Mouse (Mus musculus): ENCODE results near the gene Gm10663. TPM values are rescaled to one million over a fixed set of nuclear protein-coding genes. Genes with fewer than 3 reads are reported as not detected.
A peak's percentile ranks its signal among the peaks of the same experiment; 100 is the strongest.

The Gm10663 gene
- total RNA-seq, 1 experiment = not detected

DNA sequence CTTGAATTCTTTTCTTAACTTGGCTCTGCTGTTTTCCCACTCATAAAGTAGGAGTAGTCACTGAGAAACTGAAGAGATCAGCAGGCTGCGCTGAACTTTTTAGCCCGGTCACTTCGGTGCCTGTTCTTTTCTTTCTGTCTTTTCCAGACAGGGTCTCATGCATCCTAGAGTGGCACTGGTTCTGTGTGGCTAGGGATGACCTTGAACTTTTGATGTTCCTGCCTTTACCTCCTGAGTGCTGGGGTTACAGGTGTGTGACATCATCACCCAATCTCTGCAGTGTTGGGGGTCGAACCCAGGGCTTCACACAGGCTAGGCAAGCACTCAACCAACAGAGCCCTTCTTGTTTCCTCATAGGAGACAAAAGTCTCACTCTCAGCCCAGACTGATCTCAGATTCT is 18.1 kb upstream of the Gm10663 start:
- TF ChIP-seq MAFK (IDR thresholded peaks at IDR 0.05; ENCODE audit: insufficient read depth, low read depth, low read length) (no peak), ZNF384 (IDR thresholded peaks at IDR 0.05; ENCODE audit: low read depth, low read length) (no peak), CHD2 (IDR thresholded peaks at IDR 0.05; ENCODE audit: low read depth, low read length) (no peak), HCFC1 (IDR thresholded peaks at IDR 0.05; ENCODE audit: borderline replicate concordance, insufficient read depth, low read length) (no peak), ZC3H11A (IDR thresholded peaks at IDR 0.05; ENCODE audit: borderline replicate concordance, low read depth, low read length) (no peak)
- Histone ChIP-seq H3K9me3 (ENCODE audit: control insufficient read depth, insufficient read depth, low read depth, low read length) (no peaks in the 10 kb centered on the region), H3K4me1 (ENCODE audit: control insufficient read depth in 2 of 2, insufficient read depth in 2 of 2, low read length in 2 of 2, poor library complexity in 1 of 2) (peaks cover 2 to 14% of the 10 kb centered on the region in 2 experiments; a peak in 3 of 4 replicates), H3K27ac (ENCODE audit: insufficient read depth, low read depth, low read length, poor library complexity, severe bottlenecking) (no peak overlapping the region; the same call in 1 of the 2 replicates), H3K36me3 (ENCODE audit: control insufficient read depth, insufficient read depth, low read length, poor library complexity, severe bottlenecking) (no peaks in the 10 kb centered on the region), H3K9ac (ENCODE audit: insufficient read depth, low read depth, low read length, poor library complexity, severe bottlenecking) (no peak overlapping the region), H3K4me3 (ENCODE audit: insufficient read depth in 1 of 2, low read depth in 1 of 2, low read length in 2 of 2, poor library complexity in 1 of 2, severe bottlenecking in 1 of 2) (no peak overlapping the region)
- in situ Hi-C loops (cut with MboI; ENCODE audit: low sequenced_read_pairs in 2 of 2, unreplicated experiment in 2 of 2) = no loop called here
- no peak for DNase-seq (ENCODE audit: low read depth, low spot score)

DNA sequence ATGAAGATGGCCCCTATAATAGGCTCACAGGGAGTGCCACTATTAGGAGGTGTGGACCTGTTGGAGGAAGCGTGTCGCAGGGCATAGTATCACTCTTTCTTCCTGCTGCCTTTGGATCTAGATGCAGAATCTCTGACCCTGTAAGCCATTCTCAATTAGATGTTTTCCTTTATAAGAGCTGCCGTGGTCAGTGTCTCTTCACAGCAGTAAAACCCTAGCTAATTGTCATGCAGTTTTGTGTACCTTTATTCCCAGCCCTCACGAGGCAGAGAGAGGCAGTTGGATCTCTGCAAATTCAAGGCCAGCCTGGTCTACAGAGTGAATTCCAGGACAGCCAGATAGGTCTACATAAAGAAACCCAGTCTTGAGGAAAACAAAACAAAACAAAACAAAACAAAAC is 12.6 kb upstream of the Gm10663 start:
- no peak overlapping the region for H3K9ac ChIP-seq (ENCODE audit: insufficient read depth, low read depth, low read length, poor library complexity, severe bottlenecking)
- no peak for DNase-seq (ENCODE audit: low read depth, low spot score)
- TF ChIP-seq CHD2 (IDR thresholded peaks at IDR 0.05; ENCODE audit: low read depth, low read length) (no peak), ZC3H11A (IDR thresholded peaks at IDR 0.05; ENCODE audit: borderline replicate concordance, low read depth, low read length) (no peak), HCFC1 (IDR thresholded peaks at IDR 0.05; ENCODE audit: borderline replicate concordance, insufficient read depth, low read length) (no peak), ZNF384 (IDR thresholded peaks at IDR 0.05; ENCODE audit: low read depth, low read length) (no peak), MAFK (IDR thresholded peaks at IDR 0.05; ENCODE audit: insufficient read depth, low read depth, low read length) (no peak)
- no peak overlapping the region for H3K4me3 ChIP-seq (ENCODE audit: insufficient read depth in 1 of 2, low read depth in 1 of 2, low read length in 2 of 2, poor library complexity in 1 of 2, severe bottlenecking in 1 of 2)
- H3K36me3 ChIP-seq (ENCODE audit: control insufficient read depth, insufficient read depth, low read length, poor library complexity, severe bottlenecking) = no peaks in the 10 kb centered on the region
- no peaks in the 10 kb centered on the region for H3K9me3 ChIP-seq (ENCODE audit: control insufficient read depth, insufficient read depth, low read depth, low read length)
- no peak overlapping the region; the same call in 1 of the 2 replicates for H3K27ac ChIP-seq (ENCODE audit: insufficient read depth, low read depth, low read length, poor library complexity, severe bottlenecking)
- in situ Hi-C loops (cut with MboI; ENCODE audit: low sequenced_read_pairs in 2 of 2, unreplicated experiment in 2 of 2) = no loop called here
- H3K4me1 ChIP-seq (ENCODE audit: control insufficient read depth in 2 of 2, insufficient read depth in 2 of 2, low read length in 2 of 2, poor library complexity in 1 of 2) = peaks cover 7 to 23% of the 10 kb centered on the region in 2 experiments; a peak in 3 of 4 replicates

DNA sequence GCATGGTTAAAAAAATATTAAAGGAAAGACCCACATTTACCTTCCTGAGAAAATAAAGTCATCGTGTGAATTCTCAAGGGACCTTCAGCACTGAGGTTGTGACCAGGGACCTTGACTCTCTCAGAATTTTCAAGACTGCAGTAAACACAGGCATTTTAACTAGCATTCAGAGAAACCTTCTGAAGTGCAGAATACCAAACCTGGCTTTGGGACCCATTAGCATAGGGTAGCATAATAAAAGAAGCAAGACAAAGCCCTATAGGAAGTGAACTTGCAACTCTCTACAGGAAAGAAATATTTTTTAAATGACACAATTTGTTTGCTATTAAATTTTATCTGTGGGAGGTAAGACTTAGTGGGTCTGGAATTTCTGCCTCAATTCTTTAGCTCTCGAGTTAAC is 10.8 kb upstream of the Gm10663 start:
- H3K36me3 ChIP-seq (ENCODE audit: control insufficient read depth, insufficient read depth, low read length, poor library complexity, severe bottlenecking) = no peaks in the 10 kb centered on the region
- no peaks in the 10 kb centered on the region for H3K9me3 ChIP-seq (ENCODE audit: control insufficient read depth, insufficient read depth, low read depth, low read length)
- no peak for TF ChIP-seq ZC3H11A (IDR thresholded peaks at IDR 0.05; ENCODE audit: borderline replicate concordance, low read depth, low read length)
- TF ChIP-seq ZNF384 (IDR thresholded peaks at IDR 0.05; ENCODE audit: low read depth, low read length) = no peak
- 0 out of 2 replicates have a peak, but pooled peaks have one; percentile 26 for TF ChIP-seq CHD2 (IDR thresholded peaks at IDR 0.05; ENCODE audit: low read depth, low read length)
- no peak overlapping the region for H3K27ac ChIP-seq (ENCODE audit: insufficient read depth, low read depth, low read length, poor library complexity, severe bottlenecking)
- H3K4me1 ChIP-seq (ENCODE audit: control insufficient read depth in 2 of 2, insufficient read depth in 2 of 2, low read length in 2 of 2, poor library complexity in 1 of 2) = peaks cover 7 to 23% of the 10 kb centered on the region in 2 experiments; a peak in 3 of 4 replicates
- DNase-seq (ENCODE audit: low read depth, low spot score) = peak; percentile 41
- H3K9ac ChIP-seq (ENCODE audit: insufficient read depth, low read depth, low read length, poor library complexity, severe bottlenecking) = no peak overlapping the region
- in situ Hi-C loops (cut with MboI; ENCODE audit: low sequenced_read_pairs in 2 of 2, unreplicated experiment in 2 of 2) = no loop called here
- no peak overlapping the region for H3K4me3 ChIP-seq (ENCODE audit: insufficient read depth in 1 of 2, low read depth in 1 of 2, low read length in 2 of 2, poor library complexity in 1 of 2, severe bottlenecking in 1 of 2)

DNA sequence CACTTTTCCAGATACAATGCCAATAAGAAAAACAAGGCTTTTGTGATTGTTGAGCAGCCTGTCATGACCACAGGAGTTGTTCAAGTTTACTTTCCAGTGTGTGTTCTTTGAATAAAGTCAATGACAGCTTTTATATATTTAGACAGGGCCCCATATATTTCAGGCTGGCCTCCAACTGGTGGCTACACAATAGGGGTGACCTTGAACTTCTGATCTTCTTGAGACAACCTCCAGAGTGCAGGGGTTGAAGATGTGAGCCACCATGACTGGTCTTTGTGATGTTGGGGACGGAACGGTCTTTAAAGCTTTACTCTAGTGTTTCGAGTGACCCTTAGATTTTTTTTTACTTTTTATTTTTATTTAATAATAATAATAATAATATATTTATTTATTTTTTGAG is 9.2 kb upstream of the Gm10663 start:
- Histone ChIP-seq H3K36me3 (ENCODE audit: control insufficient read depth, insufficient read depth, low read length, poor library complexity, severe bottlenecking) (no peaks in the 10 kb centered on the region), H3K9ac (ENCODE audit: insufficient read depth, low read depth, low read length, poor library complexity, severe bottlenecking) (no peak overlapping the region), H3K4me1 (ENCODE audit: control insufficient read depth in 2 of 2, insufficient read depth in 2 of 2, low read length in 2 of 2, poor library complexity in 1 of 2) (peaks cover 7 to 23% of the 10 kb centered on the region in 2 experiments; a peak in 3 of 4 replicates), H3K27ac (ENCODE audit: insufficient read depth, low read depth, low read length, poor library complexity, severe bottlenecking) (peak overlapping the region; percentile 40; the same call in 1 of the 2 replicates), H3K4me3 (ENCODE audit: insufficient read depth in 1 of 2, low read depth in 1 of 2, low read length in 2 of 2, poor library complexity in 1 of 2, severe bottlenecking in 1 of 2) (no peak overlapping the region), H3K9me3 (ENCODE audit: control insufficient read depth, insufficient read depth, low read depth, low read length) (no peaks in the 10 kb centered on the region)
- TF ChIP-seq HCFC1 (IDR thresholded peaks at IDR 0.05; ENCODE audit: borderline replicate concordance, insufficient read depth, low read length) (no peak), ZNF384 (IDR thresholded peaks at IDR 0.05; ENCODE audit: low read depth, low read length) (no peak), ZC3H11A (IDR thresholded peaks at IDR 0.05; ENCODE audit: borderline replicate concordance, low read depth, low read length) (no peak), MAFK (IDR thresholded peaks at IDR 0.05; ENCODE audit: insufficient read depth, low read depth, low read length) (no peak), CHD2 (IDR thresholded peaks at IDR 0.05; ENCODE audit: low read depth, low read length) (no peak)
- DNase-seq (ENCODE audit: low read depth, low spot score) = no peak
- in situ Hi-C loops (cut with MboI; ENCODE audit: low sequenced_read_pairs in 2 of 2, unreplicated experiment in 2 of 2) = no loop called here

DNA sequence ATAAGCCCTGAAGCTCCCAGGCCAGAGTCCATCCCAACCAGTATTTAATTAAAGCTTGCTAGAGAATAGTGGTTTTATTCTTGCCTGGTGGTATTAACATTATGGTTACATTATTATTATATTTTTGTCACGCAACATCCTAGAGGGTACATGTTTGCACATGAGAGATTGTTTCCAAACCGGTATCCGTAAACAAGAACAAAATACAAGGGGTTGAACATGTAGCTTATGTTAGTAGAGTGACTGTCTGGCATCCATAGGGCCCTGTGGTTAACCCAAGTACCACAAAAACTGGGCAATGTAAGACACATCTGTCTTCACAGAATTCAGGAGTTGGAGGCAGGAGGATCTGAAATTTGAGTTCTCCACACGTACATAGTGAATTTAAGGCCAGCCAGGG is 7.8 kb upstream of the Gm10663 start:
- no peak for TF ChIP-seq ZC3H11A (IDR thresholded peaks at IDR 0.05; ENCODE audit: borderline replicate concordance, low read depth, low read length)
- TF ChIP-seq ZNF384 (IDR thresholded peaks at IDR 0.05; ENCODE audit: low read depth, low read length) = no peak
- no peak for TF ChIP-seq MAFK (IDR thresholded peaks at IDR 0.05; ENCODE audit: insufficient read depth, low read depth, low read length)
- H3K27ac ChIP-seq (ENCODE audit: insufficient read depth, low read depth, low read length, poor library complexity, severe bottlenecking) = peak overlapping the region; percentile 33; the same call in 1 of the 2 replicates

More for the DNA sequence above, 7.8 kb upstream of the Gm10663 start:
- DNase-seq (ENCODE audit: low read depth, low spot score) = no peak
- H3K4me3 ChIP-seq (ENCODE audit: insufficient read depth in 1 of 2, low read depth in 1 of 2, low read length in 2 of 2, poor library complexity in 1 of 2, severe bottlenecking in 1 of 2) = no peak overlapping the region
- in situ Hi-C loops (cut with MboI; ENCODE audit: low sequenced_read_pairs in 2 of 2, unreplicated experiment in 2 of 2) = no loop called here
- no peaks in the 10 kb centered on the region for H3K36me3 ChIP-seq (ENCODE audit: control insufficient read depth, insufficient read depth, low read length, poor library complexity, severe bottlenecking)
- no peaks in the 10 kb centered on the region for H3K9me3 ChIP-seq (ENCODE audit: control insufficient read depth, insufficient read depth, low read depth, low read length)
- peaks cover 7 to 23% of the 10 kb centered on the region in 2 experiments; a peak in 3 of 4 replicates for H3K4me1 ChIP-seq (ENCODE audit: control insufficient read depth in 2 of 2, insufficient read depth in 2 of 2, low read length in 2 of 2, poor library complexity in 1 of 2)
- H3K9ac ChIP-seq (ENCODE audit: insufficient read depth, low read depth, low read length, poor library complexity, severe bottlenecking) = no peak overlapping the region

Measured in ES-E14 (cell line).